Mouse (Mus musculus): ENCODE data around the gene Zfp706.

DNA sequence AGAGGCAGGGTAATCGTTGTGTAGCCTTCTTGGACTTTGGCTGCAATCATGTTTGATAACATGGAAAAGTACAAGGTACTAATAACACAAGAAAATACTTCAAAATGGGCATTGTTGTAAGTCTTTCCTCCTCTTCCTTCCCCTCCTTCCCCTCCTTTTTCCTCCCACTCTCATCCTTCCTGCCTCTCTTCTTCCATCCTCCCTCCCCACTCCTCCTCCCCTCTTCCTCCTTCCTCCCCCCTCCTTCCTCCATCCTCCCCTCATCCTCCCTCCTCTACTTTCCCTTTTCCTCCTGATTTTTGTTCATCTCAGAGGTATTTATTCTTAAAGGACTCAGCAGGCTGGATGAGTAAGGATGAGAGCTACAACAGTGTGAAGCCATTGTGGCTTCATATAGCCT is 39.3 kb downstream of the Zfp706 start:
- TF ChIP-seq MAX (IDR thresholded peaks at IDR 0.05): no peak
- TF ChIP-seq CTCF (IDR thresholded peaks at IDR 0.05; ENCODE audit: control insufficient read depth, insufficient read depth, insufficient read length): no peak

Measured in C2C12 (cell line).